Mouse (Mus musculus) limb, embryonic 12.5 days (tissue): ENCODE results near the gene Rgs16. TPM values are rescaled to one million over a fixed set of nuclear protein-coding genes. Genes with fewer than 3 reads are reported as not detected.
"Not testable (repeated sequence)": the region's sequence is repeated elsewhere in the genome, so short reads cannot be mapped to it uniquely, and the experiment has no call there.

ENCODE experiments used
- ATAC-seq: fragments of 200-750 bp; cut with Nextera tagmentation; 2 replicates; pipeline ENCODE4 v1.8.0; 2017; ENCODE audit warnings: low read depth, moderate TSS enrichment; ENCODE audit not compliant: insufficient number of reproducible peaks, insufficient read depth, low FRiP score, low TSS enrichment
- H3K27ac ChIP-seq: fragments of 300-500 bp; sonication (generic); 2 replicates; pipeline ENCODE4 v1.5.1; 2016; ENCODE audit warnings: mild to moderate bottlenecking, moderate library complexity
- H3K27me3 ChIP-seq: fragments of 300-500 bp; sonication (generic); 2 replicates; pipeline ENCODE4 v1.6.1; 2016; ENCODE audit warnings: mild to moderate bottlenecking, moderate library complexity
- H3K36me3 ChIP-seq: fragments of 300-500 bp; sonication (generic); 2 replicates; pipeline ENCODE4 v1.6.1; 2016; ENCODE audit warnings: mild to moderate bottlenecking, moderate library complexity
- H3K4me1 ChIP-seq: fragments of 300-500 bp; sonication (generic); replicated peaks from 2 replicates; pipeline ENCODE4 v1.6.1; 2016
- H3K4me2 ChIP-seq: fragments of 300-500 bp; sonication (generic); 2 replicates; pipeline ENCODE4 v1.6.1; 2016; ENCODE audit warnings: mild to moderate bottlenecking, moderate library complexity
- H3K4me3 ChIP-seq: fragments of 300-500 bp; sonication (generic); replicated peaks from 2 replicates; pipeline ENCODE4 v1.5.1; 2016; ENCODE audit warnings: mild to moderate bottlenecking
- H3K9ac ChIP-seq: fragments of 300-500 bp; sonication (generic); replicated peaks from 2 replicates; pipeline ENCODE4 v1.6.1; 2016; ENCODE audit warnings: mild to moderate bottlenecking, moderate library complexity
- H3K9me3 ChIP-seq: fragments of 300-500 bp; sonication (generic); 2 replicates; pipeline ENCODE4 v1.6.1; 2016; ENCODE audit warnings: mild to moderate bottlenecking, moderate library complexity
- WGBS: fragments of 180-500 bp; shearing (Covaris S2); methylation state at CpG from one replicate; pipeline ENCODE4 v1.1.7; 2016; 5-methylcytosine and 5-hydroxymethylcytosine counted together
- polyA plus RNA-seq: library from polyadenylated mRNA; unstranded; fragments of >200 nt; fragmentation: Nextera tagmentation; extraction: Ambion mirVana; gene quantifications from 2 replicates; pipeline ENCODE4 v1.2.1, GENCODE M21; 2016

Gene Rgs16
- polyA plus RNA-seq, 1 experiment from 2014 or later = 18.7 TPM

DNA sequence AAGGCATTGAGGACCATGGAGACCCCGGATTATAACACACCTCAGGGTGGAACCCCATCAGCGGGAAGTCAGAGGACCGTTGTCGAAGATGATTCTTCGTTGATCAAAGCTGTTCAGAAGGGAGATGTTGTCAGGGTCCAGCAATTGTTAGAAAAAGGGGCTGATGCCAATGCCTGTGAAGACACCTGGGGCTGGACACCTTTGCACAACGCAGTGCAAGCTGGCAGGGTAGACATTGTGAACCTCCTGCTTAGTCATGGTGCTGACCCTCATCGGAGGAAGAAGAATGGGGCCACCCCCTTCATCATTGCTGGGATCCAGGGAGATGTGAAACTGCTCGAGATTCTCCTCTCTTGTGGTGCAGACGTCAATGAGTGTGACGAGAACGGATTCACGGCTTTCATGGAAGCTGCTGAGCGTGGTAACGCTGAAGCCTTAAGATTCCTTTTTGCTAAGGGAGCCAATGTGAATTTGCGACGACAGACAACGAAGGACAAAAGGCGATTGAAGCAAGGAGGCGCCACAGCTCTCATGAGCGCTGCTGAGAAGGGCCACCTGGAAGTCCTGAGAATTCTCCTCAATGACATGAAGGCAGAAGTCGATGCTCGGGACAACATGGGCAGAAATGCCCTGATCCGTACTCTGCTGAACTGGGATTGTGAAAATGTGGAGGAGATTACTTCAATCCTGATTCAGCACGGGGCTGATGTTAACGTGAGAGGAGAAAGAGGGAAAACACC is 13.7 kb downstream of the Rgs16 start:
- no peaks in the 10 kb centered on the region for H3K9me3 ChIP-seq
- no peak overlapping the region for H3K9ac ChIP-seq
- H3K4me3 ChIP-seq = no peak overlapping the region
- ATAC-seq = no peak
- H3K4me1 ChIP-seq = peaks cover 21% of the 10 kb centered on the region
- no peaks in the 10 kb centered on the region; the same call in 1 of the 2 replicates for H3K27me3 ChIP-seq
- peaks cover 8% of the 10 kb centered on the region; the same call in 1 of the 2 replicates for H3K36me3 ChIP-seq
- 77% methylated on average over 25 of the region's 25 CpGs for WGBS
- H3K27ac ChIP-seq = no peak overlapping the region
- no peak overlapping the region for H3K4me2 ChIP-seq

DNA sequence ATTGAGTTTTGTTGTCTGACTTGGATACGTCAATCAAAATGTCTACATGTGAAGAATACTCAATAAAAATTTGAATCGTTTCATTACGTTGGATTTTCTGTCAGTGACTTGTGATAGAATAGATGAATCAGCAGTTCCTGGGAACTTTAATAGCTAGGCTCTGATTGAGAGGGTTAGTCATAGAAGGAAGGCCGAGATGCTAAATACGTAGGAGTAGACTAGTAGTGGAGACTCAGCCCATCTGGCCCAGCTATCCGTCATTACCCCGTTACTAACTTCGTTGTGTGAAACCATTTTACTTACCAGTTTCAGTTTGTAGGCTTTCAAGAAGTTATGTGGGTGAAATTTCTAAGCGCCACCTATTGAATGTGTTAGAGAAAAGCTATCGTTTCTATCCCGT is 24.0 kb downstream of the Rgs16 start:
- H3K27me3 ChIP-seq = no peaks in the 10 kb centered on the region
- H3K4me1 ChIP-seq = no peaks in the 10 kb centered on the region
- H3K4me2 ChIP-seq = no peak overlapping the region
- 85% methylated on average over 11 of the region's 11 CpGs for WGBS
- no peak overlapping the region for H3K9ac ChIP-seq
- no peaks in the 10 kb centered on the region for H3K9me3 ChIP-seq
- H3K36me3 ChIP-seq = peaks cover 14% of the 10 kb centered on the region
- no peak for ATAC-seq
- H3K4me3 ChIP-seq = no peak overlapping the region
- H3K27ac ChIP-seq = no peak overlapping the region

DNA sequence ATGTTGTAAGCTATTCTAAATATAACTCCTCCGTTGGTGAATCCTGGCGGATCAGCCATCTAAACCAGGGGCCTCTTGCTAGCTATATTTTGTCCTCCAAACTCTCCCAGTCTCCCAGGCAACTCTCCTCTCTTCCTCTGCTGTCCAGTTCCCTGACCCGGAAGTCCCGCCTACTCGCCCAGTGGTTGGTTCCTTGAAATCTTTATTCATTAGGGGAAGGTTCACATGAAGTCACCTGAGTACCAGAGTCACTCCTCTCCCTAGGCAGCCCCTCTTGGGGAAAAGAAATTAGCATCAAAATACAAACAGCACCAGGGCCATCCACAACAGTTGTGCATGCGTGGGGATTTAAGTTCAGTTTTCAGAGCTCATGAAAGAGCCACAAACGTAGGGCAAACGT is 26.1 kb downstream of the Rgs16 start:
- no peak for ATAC-seq
- Histone ChIP-seq H3K4me1 (no peaks in the 10 kb centered on the region), H3K4me3 (no peak overlapping the region), H3K27me3 (no peaks in the 10 kb centered on the region), H3K27ac (no peak overlapping the region), H3K4me2 (no peak overlapping the region), H3K9ac (no peak overlapping the region), H3K36me3 (peaks cover 2% of the 10 kb centered on the region), H3K9me3 (no peaks in the 10 kb centered on the region)
- WGBS = 52% methylated on average over 8 of the region's 8 CpGs

DNA sequence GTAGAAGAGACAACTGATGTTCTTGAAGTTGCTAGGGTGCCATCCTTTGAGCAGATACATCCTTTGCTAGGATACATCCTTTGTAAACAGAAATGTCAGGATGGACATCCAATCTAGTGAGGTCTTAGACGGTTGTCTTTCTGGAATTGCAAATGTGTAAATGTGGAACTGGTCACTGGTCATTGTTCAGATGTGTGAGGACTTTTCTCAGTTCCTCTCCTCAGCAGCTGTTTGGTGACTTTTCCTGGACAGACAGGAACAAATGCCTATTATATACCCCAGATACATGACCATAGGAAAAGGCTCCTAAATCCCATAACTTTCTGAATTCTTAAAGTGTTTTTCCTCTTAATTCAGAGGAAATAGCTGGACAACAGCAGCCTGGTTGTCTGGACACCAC is 27.1 kb downstream of the Rgs16 start:
- Histone ChIP-seq H3K27ac (no peak overlapping the region), H3K36me3 (no peaks in the 10 kb centered on the region), H3K4me3 (no peak overlapping the region), H3K9me3 (no peaks in the 10 kb centered on the region), H3K9ac (no peak overlapping the region), H3K4me2 (no peak overlapping the region), H3K27me3 (no peaks in the 10 kb centered on the region), H3K4me1 (no peaks in the 10 kb centered on the region)
- 79% methylated on average over 1 of the region's 1 CpGs for WGBS
- ATAC-seq = no peak

DNA sequence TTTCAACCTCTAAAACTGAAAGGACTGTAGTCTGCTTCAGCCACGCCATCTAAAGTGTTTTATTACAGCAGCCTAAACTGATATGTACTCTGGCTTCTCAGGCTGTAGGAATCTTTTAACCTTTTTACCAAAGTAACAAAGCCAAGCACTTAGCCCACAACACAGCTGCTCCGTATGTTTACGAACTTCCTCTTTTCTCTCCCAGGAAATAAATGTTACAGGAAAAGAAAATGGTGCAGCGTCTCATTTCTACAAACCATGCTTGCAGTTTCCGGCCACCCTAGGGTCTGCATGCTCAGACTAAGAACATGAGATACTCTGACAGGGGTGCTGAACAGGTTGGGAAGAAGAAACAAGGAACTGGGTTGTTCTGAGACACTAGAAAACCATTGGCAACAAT is 28.3 kb downstream of the Rgs16 start:
- no peaks in the 10 kb centered on the region for H3K9me3 ChIP-seq
- no peaks in the 10 kb centered on the region for H3K4me1 ChIP-seq
- ATAC-seq = no peak
- no peak overlapping the region for H3K27ac ChIP-seq
- 71% methylated on average over 5 of the region's 5 CpGs for WGBS
- no peak overlapping the region for H3K9ac ChIP-seq
- no peak overlapping the region for H3K4me2 ChIP-seq
- no peaks in the 10 kb centered on the region for H3K27me3 ChIP-seq
- no peaks in the 10 kb centered on the region for H3K36me3 ChIP-seq
- no peak overlapping the region for H3K4me3 ChIP-seq

DNA sequence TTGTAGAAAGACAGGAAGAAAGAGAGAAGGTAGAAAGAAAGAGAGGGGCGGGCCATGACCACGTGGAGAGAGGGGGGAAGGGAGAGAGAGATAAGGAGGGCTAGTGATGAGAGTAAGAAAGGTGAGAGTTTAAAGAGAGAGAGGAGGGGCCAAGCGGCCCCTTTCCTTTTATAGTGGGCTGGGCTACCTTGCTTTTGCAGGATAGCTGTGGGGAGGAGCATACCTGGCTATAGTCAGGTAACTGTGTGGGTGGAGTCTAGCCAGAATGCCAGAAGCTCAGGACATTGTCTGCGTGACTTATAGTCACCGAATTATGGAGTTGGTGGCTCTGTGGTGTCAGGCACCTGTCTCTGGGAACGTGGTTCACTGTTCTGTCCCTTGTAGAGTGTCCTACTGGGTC is 29.4 kb downstream of the Rgs16 start:
- not testable (repeated sequence) for H3K4me2 ChIP-seq, H3K27me3 ChIP-seq, H3K36me3 ChIP-seq, H3K9ac ChIP-seq, ATAC-seq, H3K27ac ChIP-seq, H3K4me3 ChIP-seq, H3K9me3 ChIP-seq, H3K4me1 ChIP-seq
- 66% methylated on average over 6 of the region's 6 CpGs for WGBS

DNA sequence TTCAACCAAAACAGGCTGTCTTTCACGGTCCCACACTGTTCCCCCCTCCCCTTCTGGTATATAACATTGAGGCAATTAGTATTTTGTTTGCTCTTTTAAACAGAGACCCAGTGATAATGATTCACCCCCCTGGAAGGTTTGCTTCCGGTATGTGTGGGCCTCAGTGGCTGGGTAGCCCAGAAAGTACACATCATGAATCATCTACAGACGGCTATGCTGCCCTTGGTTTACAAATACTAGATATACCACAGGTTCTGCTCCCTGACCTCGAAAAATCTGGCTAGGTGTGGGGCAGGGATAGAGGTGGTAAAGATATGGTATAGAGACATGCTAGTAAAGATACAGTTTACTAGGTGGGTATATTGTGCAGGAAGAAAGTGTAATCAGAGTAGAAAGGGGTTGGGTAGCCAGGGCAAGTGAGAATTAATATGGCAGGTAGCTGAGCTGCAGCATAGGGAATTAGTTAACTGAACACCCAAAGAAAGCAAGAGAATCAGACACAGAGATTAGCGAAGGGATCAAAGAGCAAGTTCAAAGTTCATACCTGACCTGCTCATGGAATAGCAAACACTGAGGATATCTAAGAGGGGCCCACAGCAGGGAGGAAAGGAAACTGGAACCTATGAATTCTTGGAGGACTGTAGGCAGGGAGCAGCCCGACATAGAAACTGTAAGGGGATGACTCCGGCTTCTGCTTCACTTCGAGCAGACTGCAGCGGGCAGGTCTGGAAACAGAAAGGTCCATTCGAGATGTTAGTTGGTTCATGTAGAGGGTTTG is 30.0 kb downstream of the Rgs16 start:
- H3K9me3 ChIP-seq = no peaks in the 10 kb centered on the region

DNA sequence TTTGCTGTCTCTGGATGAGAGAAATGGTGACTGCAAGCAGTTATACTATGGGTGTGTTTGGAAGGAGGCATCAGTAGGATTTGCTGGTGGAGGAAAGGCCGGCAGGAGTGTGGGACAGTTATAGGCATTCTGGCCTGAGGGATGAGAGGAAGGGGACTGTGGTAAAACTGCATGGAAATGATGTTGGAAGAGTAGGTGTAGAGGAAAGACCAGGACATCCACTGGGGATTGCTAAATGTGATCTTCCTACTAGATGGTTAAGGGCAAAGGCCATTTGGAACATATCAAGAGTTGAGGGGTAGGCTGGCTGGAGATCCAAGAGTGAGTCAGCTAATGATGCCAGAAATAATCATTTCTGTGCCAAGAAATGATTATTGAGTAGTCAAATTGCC is 30.6 kb downstream of the Rgs16 start:
- Histone ChIP-seq H3K4me2 (no peak overlapping the region), H3K4me3 (no peak overlapping the region), H3K27ac (no peak overlapping the region), H3K4me1 (no peaks in the 10 kb centered on the region), H3K36me3 (no peaks in the 10 kb centered on the region), H3K9me3 (no peaks in the 10 kb centered on the region), H3K9ac (no peak overlapping the region), H3K27me3 (no peaks in the 10 kb centered on the region)
- ATAC-seq = no peak
- 91% methylated on average over 1 of the region's 1 CpGs for WGBS

More for the DNA sequence above, 30.0 kb downstream of the Rgs16 start:
- WGBS = 82% methylated on average over 10 of the region's 10 CpGs
- H3K4me2 ChIP-seq = no peak overlapping the region
- ATAC-seq = no peak
- no peak overlapping the region for H3K4me3 ChIP-seq
- H3K27ac ChIP-seq = no peak overlapping the region
- H3K9ac ChIP-seq = no peak overlapping the region
- no peaks in the 10 kb centered on the region for H3K4me1 ChIP-seq
- no peaks in the 10 kb centered on the region for H3K27me3 ChIP-seq
- H3K36me3 ChIP-seq = no peaks in the 10 kb centered on the region

DNA sequence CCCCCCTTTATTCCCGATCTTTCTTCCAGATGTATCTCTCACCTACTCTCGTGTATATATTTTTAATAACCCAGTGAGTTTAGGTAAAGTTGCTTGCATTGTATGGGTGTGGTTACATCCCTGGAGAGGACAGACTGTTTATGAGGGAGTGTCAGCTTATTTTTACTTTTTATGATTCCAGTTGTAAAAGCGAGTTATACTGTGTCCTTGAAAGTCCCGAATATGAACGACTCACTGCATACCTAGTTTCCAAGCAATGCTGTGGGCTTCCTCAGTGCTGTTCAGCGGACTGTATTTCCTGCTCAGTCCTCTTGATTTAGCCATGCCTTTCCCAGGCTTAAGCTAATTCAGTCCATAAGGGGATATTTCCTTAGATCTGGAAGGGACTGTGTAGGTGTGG is 35.0 kb downstream of the Rgs16 start:
- Histone ChIP-seq H3K4me3 (no peak overlapping the region), H3K4me1 (no peaks in the 10 kb centered on the region), H3K27ac (no peak overlapping the region), H3K9me3 (no peaks in the 10 kb centered on the region), H3K9ac (no peak overlapping the region), H3K36me3 (no peaks in the 10 kb centered on the region), H3K4me2 (no peak overlapping the region), H3K27me3 (no peaks in the 10 kb centered on the region)
- 72% methylated on average over 6 of the region's 6 CpGs for WGBS
- no peak for ATAC-seq

DNA sequence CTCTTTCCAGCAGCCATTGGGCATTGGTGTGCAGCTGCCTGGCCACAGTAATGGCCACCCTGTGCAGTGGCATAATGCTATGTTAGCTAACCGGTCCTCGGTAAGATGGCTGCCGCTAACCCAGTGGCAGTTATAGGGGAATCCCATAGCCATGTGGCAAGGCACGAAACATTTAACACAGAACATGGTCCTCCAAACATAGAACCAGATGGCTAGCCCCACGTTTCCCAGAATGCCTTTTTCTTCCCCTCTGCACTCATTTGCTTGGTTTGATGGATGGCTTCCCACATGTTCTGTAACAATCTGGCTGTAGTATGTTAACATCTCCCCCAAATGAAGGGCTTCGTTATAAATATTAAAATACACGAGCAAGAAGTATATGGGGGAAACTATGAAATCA is 36.1 kb downstream of the Rgs16 start:
- no peak overlapping the region for H3K4me2 ChIP-seq
- ATAC-seq = no peak
- 83% methylated on average over 7 of the region's 7 CpGs for WGBS
- no peaks in the 10 kb centered on the region for H3K36me3 ChIP-seq
- H3K27ac ChIP-seq = no peak overlapping the region
- no peaks in the 10 kb centered on the region for H3K4me1 ChIP-seq
- no peaks in the 10 kb centered on the region for H3K27me3 ChIP-seq
- H3K4me3 ChIP-seq = no peak overlapping the region
- H3K9ac ChIP-seq = no peak overlapping the region
- H3K9me3 ChIP-seq = no peaks in the 10 kb centered on the region

DNA sequence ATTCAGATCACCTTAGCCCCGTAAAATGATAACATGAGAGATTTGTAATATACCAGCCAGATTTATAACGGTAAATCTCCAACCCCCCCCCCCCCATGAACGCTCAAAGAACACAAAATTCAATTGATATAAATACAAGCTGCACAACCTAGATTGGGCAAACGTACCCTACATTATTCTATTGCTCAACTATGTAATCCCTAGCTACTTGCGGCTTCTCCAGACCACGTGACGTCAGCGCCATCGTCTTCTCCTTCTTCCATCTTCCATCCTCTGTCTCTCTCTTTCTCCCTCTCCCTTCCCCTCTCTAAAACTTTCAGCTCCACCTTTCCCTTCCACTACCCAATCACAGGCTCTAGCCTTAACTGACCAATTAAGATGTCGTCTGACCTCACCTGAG is 38.1 kb downstream of the Rgs16 start:
- Histone ChIP-seq H3K36me3 (no peaks in the 10 kb centered on the region), H3K27ac (no peak overlapping the region), H3K4me3 (no peak overlapping the region), H3K4me1 (no peaks in the 10 kb centered on the region), H3K9ac (no peak overlapping the region), H3K9me3 (no peaks in the 10 kb centered on the region), H3K27me3 (no peaks in the 10 kb centered on the region), H3K4me2 (no peak overlapping the region)
- WGBS = 86% methylated on average over 10 of the region's 10 CpGs
- no peak for ATAC-seq
